Mouse (Mus musculus) CD4-positive naive resting alpha-beta T cell, adult 57 days (primary cell): ENCODE results near the gene Smok2b. TPM values are rescaled to one million over a fixed set of nuclear protein-coding genes. Genes with fewer than 3 reads are reported as not detected.

Source experiments
- total RNA-seq: library from RNA; stranded (reverse); gene quantifications from one replicate; pipeline ENCODE4 v1.2.4, GENCODE M21; 2023

Smok2b gene
- total RNA-seq = not detected

GRCm38 (mm10) chr17:13229957-13230356, at the start of gene Smok2b:
TSS of gene Smok2b (plus strand) at chr17:13230257.

GRCm38 (mm10) chr17:13220888-13221287, 9.2 kb upstream of the Smok2b start, which contains the start of gene Smok2a:
TSS of gene Smok2a (plus strand) at chr17:13221188.

Other genes with a start within 250 kb of the Smok2b start
- gene Wtap, start 236.1 kb upstream of the Smok2b start, total RNA-seq = 114 TPM
- gene Sod2, start 223.4 kb upstream of the Smok2b start, total RNA-seq = 62.5 TPM
- gene Gpr31b, start 178.0 kb upstream of the Smok2b start, total RNA-seq = not detected
- gene Tcp10b, start 169.2 kb upstream of the Smok2b start, total RNA-seq = not detected
- not detected for gene Unc93a, start 98.4 kb upstream of the Smok2b start, total RNA-seq
- not detected for gene Smok2a, start 9.1 kb upstream of the Smok2b start, total RNA-seq
- gene Tcp10c, start 124.3 kb downstream of the Smok2b start, total RNA-seq = not detected